Mouse (Mus musculus): ENCODE results near the gene Nr2f1. TPM values are rescaled to one million over a fixed set of nuclear protein-coding genes. Genes with fewer than 3 reads are reported as not detected.
A peak's percentile ranks its signal among the peaks of the same experiment; 100 is the strongest.

Gene Nr2f1
- polyA plus RNA-seq, 1 experiment from 2014 or later: 9.5 TPM

GRCm38 (mm10) chr13:78210748-78211089 lies 11.2 kb upstream of the Nr2f1 start:
- no peak overlapping the region for H3K27ac ChIP-seq (ENCODE audit: low read depth)
- H3K36me3 ChIP-seq (ENCODE audit: insufficient read depth): no peaks in the 10 kb centered on the region
- DNase-seq (no peak), ATAC-seq (ENCODE audit: insufficient read depth) (peak; percentile 26; the same call in 1 of the 2 replicates)
- peak overlapping the region; percentile 31 for H3K4me3 ChIP-seq (ENCODE audit: low read depth, low read length)
- TF ChIP-seq CTCF (IDR thresholded peaks at IDR 0.05; ENCODE audit: low read depth): no peak
- WGBS: 17% methylated on average over 13 of the region's 13 CpGs
- no peaks in the 10 kb centered on the region for H3K9me3 ChIP-seq (ENCODE audit: low read depth, low read length)
- H3K27me3 ChIP-seq (ENCODE audit: insufficient read depth, low read length): peaks cover 45% of the 10 kb centered on the region
- H3K4me2 ChIP-seq: peak overlapping the region; percentile 66
- H3K4me1 ChIP-seq (ENCODE audit: insufficient read depth): peaks cover 4% of the 10 kb centered on the region; the same call in 1 of the 2 replicates
- H3K9ac ChIP-seq: no peak overlapping the region; the same call in 1 of the 2 replicates

- H3K9me3 ChIP-seq (ENCODE audit: low read depth, low read length): no peaks in the 10 kb centered on the region
- H3K4me3 ChIP-seq (ENCODE audit: low read depth, low read length): peak overlapping the region; percentile 31
- peak overlapping the region; percentile 66 for H3K4me2 ChIP-seq
- H3K4me1 ChIP-seq (ENCODE audit: insufficient read depth): peaks cover 4% of the 10 kb centered on the region; the same call in 1 of the 2 replicates
- peaks cover 51% of the 10 kb centered on the region for H3K27me3 ChIP-seq (ENCODE audit: insufficient read depth, low read length)
- WGBS: 2% methylated on average over 38 of the region's 38 CpGs
- peak; percentile 67; the same call in 1 of the 2 replicates for ATAC-seq (ENCODE audit: insufficient read depth)
- DNase-seq: peak; percentile 74
- H3K27ac ChIP-seq (ENCODE audit: low read depth): no peak overlapping the region
- H3K9ac ChIP-seq: peak overlapping the region; percentile 2; the same call in 1 of the 2 replicates
- no peaks in the 10 kb centered on the region for H3K36me3 ChIP-seq (ENCODE audit: insufficient read depth)
- no peak for TF ChIP-seq CTCF (IDR thresholded peaks at IDR 0.05; ENCODE audit: low read depth)
These were observed 10.6 kb upstream of the Nr2f1 start for GRCm38 (mm10) chr13:78210029-78210747.

DNA sequence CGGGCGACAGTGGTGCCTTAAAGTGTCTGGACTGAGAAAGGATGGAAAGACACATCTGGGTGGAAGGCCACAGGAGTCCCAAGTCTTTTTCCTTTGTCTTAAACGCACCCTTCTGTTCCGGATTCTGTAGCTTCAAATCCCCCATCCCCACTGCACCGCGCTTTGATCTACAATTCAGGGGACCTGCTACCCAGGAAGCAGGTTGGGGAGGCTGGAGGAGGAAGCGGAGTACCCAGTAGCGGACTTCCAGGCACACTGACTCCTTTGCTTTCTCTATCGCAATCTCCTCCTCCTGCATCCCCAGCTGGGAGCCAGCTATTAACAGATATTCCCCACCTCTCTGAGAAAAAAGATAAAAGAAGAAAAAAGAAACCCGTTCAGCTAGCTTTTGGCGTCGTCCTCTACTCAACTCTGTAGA lies 10.1 kb upstream of the Nr2f1 start:
- Histone ChIP-seq H3K9me3 (ENCODE audit: low read depth, low read length) (no peaks in the 10 kb centered on the region), H3K27me3 (ENCODE audit: insufficient read depth, low read length) (peaks cover 52% of the 10 kb centered on the region), H3K4me1 (ENCODE audit: insufficient read depth) (peaks cover 4% of the 10 kb centered on the region; the same call in 1 of the 2 replicates), H3K27ac (ENCODE audit: low read depth) (no peak overlapping the region), H3K9ac (peak overlapping the region; percentile 2; the same call in 1 of the 2 replicates), H3K36me3 (ENCODE audit: insufficient read depth) (no peaks in the 10 kb centered on the region), H3K4me3 (ENCODE audit: low read depth, low read length) (peak overlapping the region; percentile 31), H3K4me2 (peak overlapping the region; percentile 66)
- no peak for DNase-seq
- 4% methylated on average over 12 of the region's 12 CpGs for WGBS
- ATAC-seq (ENCODE audit: insufficient read depth): peak; percentile 28; the same call in 1 of the 2 replicates
- TF ChIP-seq CTCF (IDR thresholded peaks at IDR 0.05; ENCODE audit: low read depth): no peak

DNA sequence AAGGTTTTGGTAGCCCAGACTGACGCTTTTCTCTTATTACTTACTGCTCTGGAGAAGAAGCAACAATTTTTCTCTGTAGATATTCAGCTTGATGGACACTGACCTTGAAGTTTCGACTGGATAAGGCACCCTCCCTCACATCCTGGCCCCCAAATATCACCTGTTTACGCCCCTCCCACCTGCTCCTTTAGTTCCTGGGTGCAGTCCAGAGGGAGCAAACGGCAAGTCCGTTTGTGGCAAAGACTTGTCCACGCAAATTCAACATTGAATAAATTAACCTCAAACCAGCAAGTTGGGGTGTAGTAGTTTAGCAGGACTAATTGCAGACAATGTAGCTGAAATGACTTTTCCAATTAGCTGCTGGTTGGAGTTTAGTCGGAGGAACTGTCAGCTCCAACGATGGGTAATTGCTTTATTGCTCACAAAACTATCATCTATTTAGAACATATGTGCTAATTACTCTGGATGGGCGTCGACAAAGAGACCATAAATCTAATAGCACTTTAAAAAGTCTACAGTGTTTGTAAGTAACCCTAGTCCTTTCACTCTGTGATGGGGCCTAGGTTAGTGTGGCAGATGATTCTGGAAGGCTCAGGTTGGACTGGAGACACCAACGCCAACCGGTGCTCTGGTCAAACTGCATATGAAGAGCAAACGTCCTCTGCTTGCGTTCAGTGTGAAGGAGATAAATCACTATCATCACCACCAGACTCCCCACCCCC lies 9.3 kb upstream of the Nr2f1 start:
- Histone ChIP-seq H3K9me3 (ENCODE audit: low read depth, low read length) (no peaks in the 10 kb centered on the region), H3K36me3 (ENCODE audit: insufficient read depth) (no peaks in the 10 kb centered on the region), H3K4me3 (ENCODE audit: low read depth, low read length) (no peak overlapping the region), H3K27ac (ENCODE audit: low read depth) (no peak overlapping the region), H3K27me3 (ENCODE audit: insufficient read depth, low read length) (peaks cover 53% of the 10 kb centered on the region), H3K4me2 (no peak overlapping the region), H3K4me1 (ENCODE audit: insufficient read depth) (peaks cover 4% of the 10 kb centered on the region; the same call in 1 of the 2 replicates), H3K9ac (no peak overlapping the region)
- WGBS: 40% methylated on average over 14 of the region's 14 CpGs
- ATAC-seq (ENCODE audit: insufficient read depth) (no peak), DNase-seq (no peak)
- TF ChIP-seq CTCF (IDR thresholded peaks at IDR 0.05; ENCODE audit: low read depth): no peak

DNA sequence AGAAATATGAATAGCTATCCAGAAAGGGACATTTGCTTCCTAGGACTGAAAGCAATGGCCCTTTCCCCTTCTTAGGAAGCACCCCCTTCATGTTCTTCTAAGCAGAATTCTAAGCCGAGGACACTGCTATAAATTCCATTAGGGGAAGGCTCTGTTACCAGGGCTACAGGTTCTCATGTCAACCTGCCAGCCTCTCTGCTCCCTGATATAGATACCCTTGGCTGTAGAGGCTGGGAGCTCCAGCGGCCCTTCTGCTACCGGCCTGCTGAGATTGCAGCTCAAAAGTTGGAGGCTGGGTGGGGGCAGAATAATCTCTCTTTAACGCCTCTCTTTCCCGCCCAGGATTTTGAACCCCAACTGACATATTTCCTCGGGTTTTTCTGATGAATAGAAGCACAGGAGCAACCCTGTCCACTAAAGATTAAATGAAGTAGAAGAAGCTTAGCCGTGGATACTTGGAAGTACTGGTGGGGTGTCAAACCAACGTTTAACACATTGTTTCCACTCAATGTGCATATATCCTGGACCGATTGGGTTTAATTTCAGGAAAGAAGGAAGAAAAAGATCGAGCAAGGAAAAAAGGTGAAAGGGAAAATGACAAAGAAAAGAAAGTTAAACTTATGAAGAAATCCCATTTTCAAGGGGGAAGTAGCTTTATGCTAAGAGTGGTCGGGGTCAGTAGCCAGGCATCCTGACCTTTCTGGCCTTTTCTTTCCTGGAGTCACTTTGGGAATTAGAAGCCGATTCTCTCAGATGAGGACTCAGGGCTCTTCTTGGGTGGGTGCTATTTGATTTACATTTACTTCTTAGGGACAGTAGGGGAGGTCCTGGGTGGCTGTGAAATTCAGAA lies 8.5 kb upstream of the Nr2f1 start:
- no peak overlapping the region for H3K4me3 ChIP-seq (ENCODE audit: low read depth, low read length)
- H3K4me2 ChIP-seq: no peak overlapping the region
- DNase-seq: no peak

GRCm38 (mm10) chr13:78206891-78207430 lies 7.4 kb upstream of the Nr2f1 start:
- TF ChIP-seq CTCF (IDR thresholded peaks at IDR 0.05; ENCODE audit: low read depth): no peak
- Histone ChIP-seq H3K4me2 (no peak overlapping the region), H3K27ac (ENCODE audit: low read depth) (no peak overlapping the region), H3K36me3 (ENCODE audit: insufficient read depth) (no peaks in the 10 kb centered on the region), H3K4me1 (ENCODE audit: insufficient read depth) (peaks cover 4% of the 10 kb centered on the region; the same call in 1 of the 2 replicates), H3K9me3 (ENCODE audit: low read depth, low read length) (no peaks in the 10 kb centered on the region), H3K9ac (no peak overlapping the region), H3K27me3 (ENCODE audit: insufficient read depth, low read length) (peaks cover 56% of the 10 kb centered on the region), H3K4me3 (ENCODE audit: low read depth, low read length) (no peak overlapping the region)
- no peak for DNase-seq
- no peak for ATAC-seq (ENCODE audit: insufficient read depth)
- WGBS: 61% methylated on average over 7 of the region's 7 CpGs

More for the DNA sequence above, 8.5 kb upstream of the Nr2f1 start:
- peaks cover 58% of the 10 kb centered on the region for H3K27me3 ChIP-seq (ENCODE audit: insufficient read depth, low read length)
- peaks cover 4% of the 10 kb centered on the region; the same call in 1 of the 2 replicates for H3K4me1 ChIP-seq (ENCODE audit: insufficient read depth)
- H3K36me3 ChIP-seq (ENCODE audit: insufficient read depth): no peaks in the 10 kb centered on the region
- 41% methylated on average over 12 of the region's 12 CpGs for WGBS
- no peak overlapping the region for H3K27ac ChIP-seq (ENCODE audit: low read depth)
- no peak overlapping the region for H3K9ac ChIP-seq
- H3K9me3 ChIP-seq (ENCODE audit: low read depth, low read length): no peaks in the 10 kb centered on the region
- no peak for ATAC-seq (ENCODE audit: insufficient read depth)
- TF ChIP-seq CTCF (IDR thresholded peaks at IDR 0.05; ENCODE audit: low read depth): no peak
